Mouse (Mus musculus) cortical plate, adult 2 months (tissue): ENCODE measurements around the gene Nlgn1.

Experiments used
- CTCF ChIP-seq: fragments of 200-500 bp; IDR thresholded peaks from 2 replicates; pipeline ENCODE4 v1.5.1; 2011; ENCODE audit warnings: mild to moderate bottlenecking, control low read depth, low read length; ENCODE audit not compliant: insufficient read depth; ENCODE audit errors: extremely low read depth
- POLR2A ChIP-seq: fragments of 200-500 bp; IDR thresholded peaks from 2 replicates; pipeline ENCODE4 v1.6.1; 2011; ENCODE audit warnings: mild to moderate bottlenecking, low read length, control low read depth; ENCODE audit not compliant: insufficient read depth; ENCODE audit errors: extremely low read depth

GRCm38 (mm10) chr3:25781651-25782050, 550.6 kb downstream of the Nlgn1 start:
- TF ChIP-seq CTCF, result no peak
- no peak for TF ChIP-seq POLR2A
